Mouse (Mus musculus) heart, adult 2 months (tissue): ENCODE measurements around the gene Tsen34. TPM values are rescaled to one million over a fixed set of nuclear protein-coding genes. Genes with fewer than 3 reads are reported as not detected.
"Not testable (repeated sequence)": the region's sequence is repeated elsewhere in the genome, so short reads cannot be mapped to it uniquely, and the experiment has no call there.

Experiments
- DNase-seq, 2 experiments: peaks; one replicate each; pipeline ENCODE4 v3.0.0; 2021
- H3K27ac ChIP-seq: fragments of 200-600 bp; 2 replicates; pipeline ENCODE4 v1.8.1; 2022
- H3K27me3 ChIP-seq: fragments of 200-500 bp; 2 replicates; pipeline ENCODE4 v1.6.1; 2012; ENCODE audit warnings: mild to moderate bottlenecking, low read length, inconsistent platforms, mixed read lengths; ENCODE audit not compliant: control insufficient read depth, insufficient read depth
- H3K36me3 ChIP-seq: fragments of 200-500 bp; 2 replicates; pipeline ENCODE4 v1.6.1; 2012; ENCODE audit warnings: low read length, inconsistent platforms; ENCODE audit not compliant: control insufficient read depth, insufficient read depth
- H3K4me1 ChIP-seq: fragments of 200-500 bp; 2 replicates; pipeline ENCODE4 v1.6.1; 2011; ENCODE audit warnings: low read length; ENCODE audit not compliant: control insufficient read depth, insufficient read depth
- H3K4me3 ChIP-seq: fragments of 200-600 bp; 2 replicates; pipeline ENCODE4 v1.8.1; 2022
- H3K79me2 ChIP-seq: fragments of 200-500 bp; replicated peaks from 2 replicates; pipeline ENCODE4 v1.6.1; 2012; ENCODE audit warnings: mild to moderate bottlenecking, inconsistent platforms, low read length, moderate library complexity, mixed read lengths; ENCODE audit not compliant: control insufficient read depth, insufficient read depth
- H3K9ac ChIP-seq: fragments of 200-500 bp; 2 replicates; pipeline ENCODE4 v1.6.1; 2012; ENCODE audit warnings: low read depth, mild to moderate bottlenecking, control low read depth, inconsistent platforms, low read length, mixed read lengths
- CTCF ChIP-seq: fragments of 200-600 bp; IDR thresholded peaks from 2 replicates; pipeline ENCODE4 v1.8.1; 2022; ENCODE audit warnings: antibody characterized with exemption, mild to moderate bottlenecking, moderate library complexity
- EP300 ChIP-seq: fragments of 200-500 bp; IDR thresholded peaks from 2 replicates; pipeline ENCODE4 v1.6.1; 2011; ENCODE audit warnings: low read depth, low read length, control low read depth; ENCODE audit not compliant: insufficient read depth
- POLR2A ChIP-seq: fragments of 200-500 bp; IDR thresholded peaks from 2 replicates; pipeline ENCODE4 v1.6.1; 2011; ENCODE audit warnings: mild to moderate bottlenecking, low read depth, low read length, control low read depth; ENCODE audit not compliant: insufficient read depth
- WGBS: fragments of 180-500 bp; shearing (Covaris S2); methylation state at CpG from one replicate; pipeline ENCODE4 v1.1.7; 2018; 5-methylcytosine and 5-hydroxymethylcytosine counted together
- intact Hi-C: fragments of 180-260 bp; cut with DNase I; formaldehyde crosslinking; loops from one replicate; pipeline ENCODE4 v1.15.1; 2025
- polyA plus RNA-seq: library from polyadenylated mRNA; depleted of rRNA; stranded (reverse); fragments of >200 nt; gene quantifications from 2 replicates; pipeline ENCODE4 v1.2.3, GENCODE M21; 2012
- total RNA-seq, 2 experiments: library from RNA; stranded (reverse); gene quantifications; 2 replicates each; pipeline ENCODE4 v1.2.3; 2021

The Tsen34 gene
- total and polyA plus RNA-seq, 3 experiments: 60.0 to 80.8 (median 66.6) TPM

- H3K79me2 ChIP-seq: no peaks in the 10 kb centered on the region
- 42% methylated on average over 4 of the region's 4 CpGs for WGBS
- H3K36me3 ChIP-seq: peaks cover 19% of the 10 kb centered on the region
- intact Hi-C loops: loop anchor here (10.0 kb wide), 2 partner anchors 412 to 738 kb away; partner anchors contain the start of gene Rdh13
- no peak for TF ChIP-seq CTCF
- no peak; the same call in 1 of the 2 replicates for TF ChIP-seq POLR2A
- H3K4me3 ChIP-seq: no peak overlapping the region
- no peak overlapping the region for H3K9ac ChIP-seq
- no peaks in the 10 kb centered on the region for H3K27me3 ChIP-seq
- no peak overlapping the region; the same call in 1 of the 2 replicates for H3K27ac ChIP-seq
- peak in 1 of 2 experiments; percentile 45 for DNase-seq
- peaks cover 5% of the 10 kb centered on the region for H3K4me1 ChIP-seq
These were observed 14.4 kb downstream of the Tsen34 start for GRCm38 (mm10) chr7:3707027-3707426.

GRCm38 (mm10) chr7:3707568-3708413, 15.1 kb downstream of the Tsen34 start:
- H3K27me3 ChIP-seq: no peaks in the 10 kb centered on the region
- 65% methylated on average over 7 of the region's 7 CpGs for WGBS
- DNase-seq: no peak
- no peak for TF ChIP-seq CTCF
- TF ChIP-seq EP300: no peak
- TF ChIP-seq POLR2A: no peak
- H3K79me2 ChIP-seq: no peaks in the 10 kb centered on the region
- intact Hi-C loops: loop anchor here (10.0 kb wide), 2 partner anchors 413 to 737 kb away; partner anchors contain the start of gene Rdh13
- H3K4me1 ChIP-seq: peaks cover 5% of the 10 kb centered on the region
- H3K9ac ChIP-seq: no peak overlapping the region
- H3K4me3 ChIP-seq: no peak overlapping the region
- peaks cover 19% of the 10 kb centered on the region for H3K36me3 ChIP-seq
- no peak overlapping the region for H3K27ac ChIP-seq

GRCm38 (mm10) chr7:3708447-3708980, 15.9 kb downstream of the Tsen34 start:
- H3K79me2 ChIP-seq, H3K9ac ChIP-seq, DNase-seq, H3K4me3 ChIP-seq, H3K27ac ChIP-seq, H3K4me1 ChIP-seq, H3K27me3 ChIP-seq: not testable (repeated sequence)
- WGBS: 55% methylated on average over 5 of the region's 5 CpGs
- H3K36me3 ChIP-seq: peaks cover 19% of the 10 kb centered on the region
- intact Hi-C loops: loop anchor here (10.0 kb wide), 2 partner anchors 414 to 736 kb away; partner anchors contain the start of gene Rdh13

GRCm38 (mm10) chr7:3709000-3709399, 16.3 kb downstream of the Tsen34 start:
- 75% methylated on average over 1 of the region's 1 CpGs for WGBS
- TF ChIP-seq POLR2A (no peak), EP300 (no peak), CTCF (no peak)
- H3K4me1 ChIP-seq: peaks cover 4% of the 10 kb centered on the region
- no peak overlapping the region for H3K9ac ChIP-seq
- intact Hi-C loops: loop anchor here (10.0 kb wide), 2 partner anchors 414 to 736 kb away; partner anchors contain the start of gene Rdh13
- no peaks in the 10 kb centered on the region for H3K27me3 ChIP-seq
- peaks cover 19% of the 10 kb centered on the region for H3K36me3 ChIP-seq
- DNase-seq: no peak
- H3K27ac ChIP-seq: no peak overlapping the region
- no peaks in the 10 kb centered on the region for H3K79me2 ChIP-seq
- no peak overlapping the region for H3K4me3 ChIP-seq

- intact Hi-C loops: no loop called here
- Histone ChIP-seq H3K4me1 (no peaks in the 10 kb centered on the region), H3K9ac (no peak overlapping the region), H3K27ac (no peak overlapping the region), H3K4me3 (no peak overlapping the region), H3K36me3 (peaks cover 2% of the 10 kb centered on the region; the same call in 1 of the 2 replicates), H3K27me3 (no peaks in the 10 kb centered on the region), H3K79me2 (no peaks in the 10 kb centered on the region)
- TF ChIP-seq EP300 (no peak), CTCF (no peak), POLR2A (no peak)
- 38% methylated on average over 5 of the region's 5 CpGs for WGBS
- DNase-seq: no peak
These were observed 19.7 kb downstream of the Tsen34 start for GRCm38 (mm10) chr7:3712264-3712942.

GRCm38 (mm10) chr7:3715249-3715648, 22.6 kb downstream of the Tsen34 start:
- TF ChIP-seq EP300: no peak
- no peak for TF ChIP-seq CTCF
- TF ChIP-seq POLR2A: no peak
- no peak overlapping the region for H3K9ac ChIP-seq
- intact Hi-C loops: no loop called here
- H3K4me3 ChIP-seq: no peak overlapping the region
- H3K27me3 ChIP-seq: no peaks in the 10 kb centered on the region
- H3K27ac ChIP-seq: no peak overlapping the region
- no peak for DNase-seq
- no peaks in the 10 kb centered on the region for H3K36me3 ChIP-seq
- WGBS: 39% methylated on average over 1 of the region's 1 CpGs
- H3K4me1 ChIP-seq: no peaks in the 10 kb centered on the region
- H3K79me2 ChIP-seq: no peaks in the 10 kb centered on the region

- H3K79me2 ChIP-seq, H3K9ac ChIP-seq, H3K4me3 ChIP-seq, H3K36me3 ChIP-seq, intact Hi-C loops, H3K27ac ChIP-seq, H3K4me1 ChIP-seq, H3K27me3 ChIP-seq: not testable (repeated sequence)
- peak in 1 of 2 experiments; percentile 13 for DNase-seq
- WGBS: 45% methylated on average over 1 of the region's 3 CpGs
These were observed 27.6 kb downstream of the Tsen34 start, which contains the start of gene Pirb for GRCm38 (mm10) chr7:3720268-3720667. Pirb (minus strand) TSS chr7:3720391.

- H3K36me3 ChIP-seq, H3K79me2 ChIP-seq, H3K4me3 ChIP-seq, DNase-seq, intact Hi-C loops, H3K27ac ChIP-seq, H3K9ac ChIP-seq, H3K27me3 ChIP-seq, H3K4me1 ChIP-seq: not testable (repeated sequence)
These were observed 32.8 kb downstream of the Tsen34 start for GRCm38 (mm10) chr7:3725459-3725858.
